Comparison of ENCODE assay signal across 10 mouse cellular contexts in the genomic region with DNA sequence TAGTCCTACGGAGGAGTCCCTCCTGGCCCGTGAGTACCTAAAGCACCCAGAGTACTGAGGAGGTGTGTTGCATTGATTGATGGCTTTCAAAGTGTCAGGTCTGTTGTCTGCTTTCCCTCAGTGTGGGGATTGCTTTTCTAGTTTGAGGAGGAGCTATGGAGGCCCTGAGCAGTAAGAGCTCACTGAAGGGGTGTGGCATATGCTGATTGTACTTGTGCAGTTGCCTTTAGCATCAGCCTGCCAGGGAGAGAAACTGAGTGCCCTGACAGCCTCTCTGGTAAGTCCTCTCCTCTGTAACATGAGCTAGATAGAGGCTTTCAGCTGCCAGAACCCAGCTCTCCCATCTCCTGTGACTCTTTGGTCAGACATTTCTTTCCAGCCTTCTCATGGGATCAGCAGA. TPM values are rescaled to one million over a fixed set of nuclear protein-coding genes. Genes with fewer than 3 reads are reported as not detected.
DNase-seq lines count a peak whose midpoint lies in the region; ATAC-seq and TF ChIP-seq lines count a peak whose summit lies in the region.
"Had no signal": no experiment of that assay in that cellular context is flagged by ENCODE, and none has a peak within 500 bp of the region (broad histone marks: within the 10 kb centered on the region; RNA-seq: fewer than 3 reads in every experiment).

No protein-coding gene starts in this region.

- peak overlapping the region; percentile 6 for H3K27ac ChIP-seq in heart, embryonic 10.5 days
- no peak overlapping the region for H3K27ac ChIP-seq in midbrain, embryonic 12.5 days (replicated peaks)
- H3K27ac ChIP-seq in midbrain, postnatal 0 days (ENCODE audit: low read depth, low read length) = no peak overlapping the region
- peak overlapping the region; percentile 54; the same call in 1 of the 2 replicates for H3K27ac ChIP-seq in liver, embryonic 16.5 days (ENCODE audit: low read length)
- H3K27ac ChIP-seq: forebrain, embryonic 12.5 days had no signal

- H3K27me3 ChIP-seq in heart, embryonic 10.5 days (ENCODE audit: insufficient read depth, poor library complexity, severe bottlenecking) = no peaks in the 10 kb centered on the region
- H3K27me3 ChIP-seq in midbrain, embryonic 12.5 days = no peaks in the 10 kb centered on the region
- H3K27me3 ChIP-seq in midbrain, postnatal 0 days (ENCODE audit: insufficient read depth, low read length) = no peaks in the 10 kb centered on the region
- H3K27me3 ChIP-seq in liver, embryonic 16.5 days (ENCODE audit: control insufficient read depth, insufficient read depth, low read depth, low read length) = no peaks in the 10 kb centered on the region
- H3K27me3 ChIP-seq: forebrain, embryonic 12.5 days had no signal

- H3K36me3 ChIP-seq in heart, embryonic 10.5 days = 0 out of 2 replicates have a peak, but pooled peaks cover 4% of the 10 kb centered on the region
- H3K36me3 ChIP-seq in midbrain, embryonic 12.5 days = no peaks in the 10 kb centered on the region
- no peaks in the 10 kb centered on the region for H3K36me3 ChIP-seq in midbrain, postnatal 0 days (ENCODE audit: insufficient read depth, low read length)
- no peaks in the 10 kb centered on the region for H3K36me3 ChIP-seq in liver, embryonic 16.5 days (ENCODE audit: control insufficient read depth, insufficient read depth)
- H3K36me3 ChIP-seq: forebrain, embryonic 12.5 days had no signal

- H3K9me3 ChIP-seq in heart, embryonic 10.5 days = no peaks in the 10 kb centered on the region
- H3K9me3 ChIP-seq in midbrain, embryonic 12.5 days = no peaks in the 10 kb centered on the region
- H3K9me3 ChIP-seq in midbrain, postnatal 0 days (ENCODE audit: low read length) = no peaks in the 10 kb centered on the region
- H3K9me3 ChIP-seq in liver, embryonic 16.5 days (replicated peaks; ENCODE audit: control insufficient read depth, low read length) = no peaks in the 10 kb centered on the region
- H3K9me3 ChIP-seq: forebrain, embryonic 12.5 days had no signal

- H3K4me2 ChIP-seq in midbrain, embryonic 12.5 days (replicated peaks) = no peak overlapping the region
- H3K4me2 ChIP-seq in midbrain, postnatal 0 days (ENCODE audit: low read depth, low read length, poor library complexity, severe bottlenecking) = no peak overlapping the region
- H3K4me2 ChIP-seq in liver, embryonic 16.5 days (ENCODE audit: low read depth, low read length) = peak overlapping the region; percentile 98
- H3K4me2 ChIP-seq: forebrain, embryonic 12.5 days had no signal

- DNase-seq in heart, embryonic 10.5 days (ENCODE audit: low spot score) = no peak
- no peak for DNase-seq in heart, postnatal 10 days
- no peak for DNase-seq in midbrain, postnatal 0 days (ENCODE audit: low spot score)
- DNase-seq in thymus, postnatal 4 days = peak; percentile 54
- no peak for DNase-seq in testis, postnatal 14 days (ENCODE audit: low spot score)
- DNase-seq in right cerebral cortex, postnatal 36 days (ENCODE audit: low spot score in 2 of 2) = no peak
- DNase-seq: kidney, postnatal 14 days had no signal

- 33% methylated on average over 2 of the region's 2 CpGs for WGBS in heart, embryonic 10.5 days
- 81% methylated on average over 2 of the region's 2 CpGs for WGBS in midbrain, embryonic 12.5 days
- WGBS in midbrain, postnatal 0 days = 84% methylated on average over 2 of the region's 2 CpGs
- 32% methylated on average over 2 of the region's 2 CpGs for WGBS in liver, embryonic 16.5 days (ENCODE audit: insufficient replicate concordance)

- no peak for ATAC-seq in midbrain, embryonic 12.5 days (ENCODE audit: low FRiP score, low read depth)
- no peak for ATAC-seq in midbrain, postnatal 0 days (ENCODE audit: low FRiP score)
- ATAC-seq in liver, embryonic 16.5 days (ENCODE audit: low read depth) = no peak

- intact Hi-C loops in heart, postnatal 10 days (cut with DNase I) = no loop called here

- H3K9ac ChIP-seq in midbrain, embryonic 12.5 days (replicated peaks) = peak overlapping the region; percentile 29; the same call in 1 of the 2 replicates
- no peak overlapping the region for H3K9ac ChIP-seq in midbrain, postnatal 0 days (replicated peaks; ENCODE audit: low read length, poor library complexity, severe bottlenecking)
- peak overlapping the region; percentile 42; the same call in 1 of the 2 replicates for H3K9ac ChIP-seq in liver, embryonic 16.5 days (ENCODE audit: low read depth, low read length)
- H3K9ac ChIP-seq: forebrain, embryonic 12.5 days had no signal

- peaks cover 65% of the 10 kb centered on the region for H3K4me1 ChIP-seq in heart, embryonic 10.5 days
- H3K4me1 ChIP-seq in midbrain, embryonic 12.5 days = peaks cover 42% of the 10 kb centered on the region
- peaks cover 10% of the 10 kb centered on the region for H3K4me1 ChIP-seq in midbrain, postnatal 0 days (ENCODE audit: insufficient read depth, low read length)
- peaks cover 78% of the 10 kb centered on the region for H3K4me1 ChIP-seq in liver, embryonic 16.5 days (ENCODE audit: control insufficient read depth, low read depth, low read length)

- TF ChIP-seq CTCF in midbrain, postnatal 0 days (IDR thresholded peaks at IDR 0.05) = no peak

- H3K4me3 ChIP-seq in heart, embryonic 10.5 days = no peak overlapping the region
- no peak overlapping the region for H3K4me3 ChIP-seq in midbrain, embryonic 12.5 days
- no peak overlapping the region for H3K4me3 ChIP-seq in midbrain, postnatal 0 days (ENCODE audit: low read depth, low read length)
- H3K4me3 ChIP-seq in liver, embryonic 16.5 days (ENCODE audit: low read depth, low read length) = peak overlapping the region; percentile 28; the same call in 1 of the 2 replicates
- H3K4me3 ChIP-seq: forebrain, embryonic 12.5 days had no signal

RNA-seq across cellular contexts. Expression of a gene that starts 3.3 kb away (rescaled TPM):
- 41.1 and 46.9 TPM in 2 replicates for polyA plus RNA-seq in heart, embryonic 10.5 days (2016; fragmentation: Nextera tagmentation; extraction: Ambion mirVana)
- 10 to 100 TPM; 84.4 to 86.9 TPM for total RNA-seq in heart, postnatal 10 days (2021)
- polyA plus RNA-seq in midbrain, embryonic 12.5 days (2016; fragmentation: Nextera tagmentation; extraction: Ambion mirVana) = 33.5 and 39.0 TPM in 2 replicates
- 88.1 and 102 TPM in 2 replicates for total RNA-seq in midbrain, postnatal 0 days (2014; rRNA removed)
- polyA plus RNA-seq in midbrain, postnatal 0 days (2015; fragmentation: Nextera tagmentation; extraction: Ambion mirVana) = 33.9 and 35.4 TPM in 2 replicates
- 41.5 TPM in 2 replicates for polyA plus RNA-seq in liver, embryonic 16.5 days (2015; fragmentation: Nextera tagmentation; extraction: Ambion mirVana)

RNA-seq across cellular contexts. Expression of a gene that starts 30.8 kb away (rescaled TPM):
- polyA plus RNA-seq in heart, embryonic 10.5 days (2016; fragmentation: Nextera tagmentation; extraction: Ambion mirVana) = not detected in 2 replicates
- under 1 TPM; 0.17 to 0.35 TPM for total RNA-seq in heart, postnatal 10 days (2021)
- polyA plus RNA-seq in midbrain, embryonic 12.5 days (2016; fragmentation: Nextera tagmentation; extraction: Ambion mirVana) = 0.06 TPM in 1 of 2 replicates, not detected in the other
- total RNA-seq in midbrain, postnatal 0 days (2014; rRNA removed) = 0.19 and 1.4 TPM in 2 replicates
- 0.21 TPM in 1 of 2 replicates, not detected in the other for polyA plus RNA-seq in midbrain, postnatal 0 days (2015; fragmentation: Nextera tagmentation; extraction: Ambion mirVana)
- 0.06 TPM in 1 of 2 replicates, not detected in the other for polyA plus RNA-seq in liver, embryonic 16.5 days (2015; fragmentation: Nextera tagmentation; extraction: Ambion mirVana)

RNA-seq across cellular contexts. Expression of a gene that starts 37.8 kb away (rescaled TPM):
- not detected in 2 replicates for polyA plus RNA-seq in heart, embryonic 10.5 days (2016; fragmentation: Nextera tagmentation; extraction: Ambion mirVana)
- total RNA-seq in heart, postnatal 10 days (2021) = not detected
- polyA plus RNA-seq in midbrain, embryonic 12.5 days (2016; fragmentation: Nextera tagmentation; extraction: Ambion mirVana) = 0.06 TPM in 1 of 2 replicates, not detected in the other
- 0.52 and 0.60 TPM in 2 replicates for total RNA-seq in midbrain, postnatal 0 days (2014; rRNA removed)
- polyA plus RNA-seq in midbrain, postnatal 0 days (2015; fragmentation: Nextera tagmentation; extraction: Ambion mirVana) = 0.14 TPM in 1 of 2 replicates, not detected in the other
- not detected in 2 replicates for polyA plus RNA-seq in liver, embryonic 16.5 days (2015; fragmentation: Nextera tagmentation; extraction: Ambion mirVana)
- polyA plus RNA-seq: forebrain, embryonic 12.5 days had no signal

RNA-seq across cellular contexts. Expression of a gene that starts 44.2 kb away (rescaled TPM):
- 32.8 and 34.6 TPM in 2 replicates for polyA plus RNA-seq in heart, embryonic 10.5 days (2016; fragmentation: Nextera tagmentation; extraction: Ambion mirVana)
- total RNA-seq in heart, postnatal 10 days (2021) = 10 to 100 TPM; 30.0 to 39.8 TPM
- polyA plus RNA-seq in midbrain, embryonic 12.5 days (2016; fragmentation: Nextera tagmentation; extraction: Ambion mirVana) = 60.8 and 63.3 TPM in 2 replicates
- total RNA-seq in midbrain, postnatal 0 days (2014; rRNA removed) = 25.6 and 40.2 TPM in 2 replicates
- polyA plus RNA-seq in midbrain, postnatal 0 days (2015; fragmentation: Nextera tagmentation; extraction: Ambion mirVana) = 26.0 and 26.6 TPM in 2 replicates
- 11.1 and 11.7 TPM in 2 replicates for polyA plus RNA-seq in liver, embryonic 16.5 days (2015; fragmentation: Nextera tagmentation; extraction: Ambion mirVana)

RNA-seq across cellular contexts. Expression of a gene that starts 57.3 kb away (rescaled TPM):
- not detected in 2 replicates for polyA plus RNA-seq in heart, embryonic 10.5 days (2016; fragmentation: Nextera tagmentation; extraction: Ambion mirVana)
- total RNA-seq in heart, postnatal 10 days (2021) = not detected
- polyA plus RNA-seq in midbrain, embryonic 12.5 days (2016; fragmentation: Nextera tagmentation; extraction: Ambion mirVana) = not detected in 2 replicates
- total RNA-seq in midbrain, postnatal 0 days (2014; rRNA removed) = 0.09 TPM in 1 of 2 replicates, not detected in the other
- not detected in 2 replicates for polyA plus RNA-seq in midbrain, postnatal 0 days (2015; fragmentation: Nextera tagmentation; extraction: Ambion mirVana)
- not detected in 2 replicates for polyA plus RNA-seq in liver, embryonic 16.5 days (2015; fragmentation: Nextera tagmentation; extraction: Ambion mirVana)
- polyA plus RNA-seq: forebrain, embryonic 12.5 days had no signal

Comparison
In these comparisons a context has a peak if more than half of its experiments do, and no peak if none do; other contexts are left out.
1. H3K27ac ChIP-seq: peak in heart, embryonic 10.5 days (single experiment) and liver, embryonic 16.5 days (single experiment); none in midbrain, embryonic 12.5 days (single experiment) and midbrain, postnatal 0 days (single experiment).